Mouse (Mus musculus) ovary, adult 18-20 months (tissue): Measurements from ENCODE around the gene Nadk2.
A peak's percentile ranks its signal among the peaks of the same experiment; 100 is the strongest.

Experiments
- DNase-seq: peaks from one replicate; pipeline ENCODE4 v3.0.0; 2022; ENCODE audit warnings: low spot score, mixed read lengths

Nadk2 gene

GRCm38 (mm10) chr15:9070912-9071555, at the start of gene Nadk2:
Gene Nadk2 (plus strand): TSS chr15:9071260.
- DNase-seq, result peak; percentile 99

- no peak for DNase-seq
Measured at GRCm38 (mm10) chr15:9055704-9056103, 15.4 kb upstream of the Nadk2 start.

GRCm38 (mm10) chr15:9059856-9060255, 11.2 kb upstream of the Nadk2 start:
- no peak for DNase-seq

- DNase-seq, result no peak
Measured at GRCm38 (mm10) chr15:9061150-9061882, 9.7 kb upstream of the Nadk2 start.

- no peak for DNase-seq
Measured at GRCm38 (mm10) chr15:9068881-9069280, 2.2 kb upstream of the Nadk2 start.

- DNase-seq, result no peak
Measured at GRCm38 (mm10) chr15:9070353-9070752, 707 bp upstream of the Nadk2 start.

GRCm38 (mm10) chr15:9071556-9072544, 790 bp downstream of the Nadk2 start:
- peak; percentile 20 for DNase-seq

- no peak for DNase-seq
Measured at GRCm38 (mm10) chr15:9072630-9073029, 1.6 kb downstream of the Nadk2 start.

GRCm38 (mm10) chr15:9073067-9073608, 2.1 kb downstream of the Nadk2 start:
- DNase-seq, result no peak

GRCm38 (mm10) chr15:9073684-9074083, 2.6 kb downstream of the Nadk2 start:
- no peak for DNase-seq

- no peak for DNase-seq
Measured at GRCm38 (mm10) chr15:9074139-9074538, 3.1 kb downstream of the Nadk2 start.

- peak; percentile 26 for DNase-seq
Measured at GRCm38 (mm10) chr15:9074671-9075070, 3.6 kb downstream of the Nadk2 start.

- DNase-seq, result no peak
Measured at GRCm38 (mm10) chr15:9075608-9076200, 4.6 kb downstream of the Nadk2 start.

- no peak for DNase-seq
Measured at GRCm38 (mm10) chr15:9078481-9079300, 7.6 kb downstream of the Nadk2 start.

- DNase-seq, result no peak
Measured at GRCm38 (mm10) chr15:9079626-9080025, 8.6 kb downstream of the Nadk2 start.

- DNase-seq, result no peak
Measured at GRCm38 (mm10) chr15:9080206-9080605, 9.1 kb downstream of the Nadk2 start.

- no peak for DNase-seq
Measured at GRCm38 (mm10) chr15:9081294-9081693, 10.2 kb downstream of the Nadk2 start.

GRCm38 (mm10) chr15:9082753-9083152, 11.7 kb downstream of the Nadk2 start:
- DNase-seq, result no peak

- no peak for DNase-seq
Measured at GRCm38 (mm10) chr15:9086813-9087212, 15.8 kb downstream of the Nadk2 start.

- no peak for DNase-seq
Measured at GRCm38 (mm10) chr15:9087421-9087820, 16.4 kb downstream of the Nadk2 start.
